Mouse (Mus musculus) liver, embryonic 13.5 days (tissue): Measurements from ENCODE around the gene Mvb12a. TPM values are rescaled to one million over a fixed set of nuclear protein-coding genes. Genes with fewer than 3 reads are reported as not detected.

Experiments
- ATAC-seq: fragments of 200-750 bp; cut with Nextera tagmentation; 2 replicates; pipeline ENCODE4 v1.8.0; 2017; ENCODE audit warnings: low read depth, mild to moderate bottlenecking, moderate number of reproducible peaks, moderate library complexity
- DNase-seq: peaks from one replicate; pipeline ENCODE4 v3.0.0; 2022
- H3K27ac ChIP-seq: fragments of 300-500 bp; sonication (generic); 2 replicates; pipeline ENCODE4 v1.5.1; 2015; ENCODE audit warnings: moderate library complexity, mild to moderate bottlenecking, inconsistent platforms
- H3K27me3 ChIP-seq: fragments of 300-500 bp; sonication (generic); 2 replicates; pipeline ENCODE4 v1.6.1; 2015; ENCODE audit warnings: mild to moderate bottlenecking, inconsistent platforms
- H3K36me3 ChIP-seq: fragments of 300-500 bp; sonication (generic); 2 replicates; pipeline ENCODE4 v1.6.1; 2015; ENCODE audit warnings: mild to moderate bottlenecking, inconsistent platforms
- H3K4me1 ChIP-seq: fragments of 300-500 bp; sonication (generic); replicated peaks from 2 replicates; pipeline ENCODE4 v1.6.1; 2015; ENCODE audit warnings: inconsistent platforms
- H3K4me2 ChIP-seq: fragments of 300-500 bp; sonication (generic); 2 replicates; pipeline ENCODE4 v1.6.1; 2015; ENCODE audit warnings: inconsistent platforms, mild to moderate bottlenecking, moderate library complexity
- H3K4me3 ChIP-seq: fragments of 300-500 bp; sonication (generic); replicated peaks from 2 replicates; pipeline ENCODE4 v1.5.1; 2015; ENCODE audit warnings: mild to moderate bottlenecking, inconsistent platforms
- H3K9ac ChIP-seq: fragments of 300-500 bp; sonication (generic); 2 replicates; pipeline ENCODE4 v1.6.1; 2015; ENCODE audit warnings: mild to moderate bottlenecking, inconsistent platforms
- H3K9me3 ChIP-seq: fragments of 300-500 bp; sonication (generic); replicated peaks from 2 replicates; pipeline ENCODE4 v1.6.1; 2016; ENCODE audit warnings: inconsistent platforms
- WGBS: fragments of 180-500 bp; shearing (Covaris S2); methylation state at CpG from one replicate; pipeline ENCODE4 v1.1.7; 2015; ENCODE audit not compliant: insufficient replicate concordance; 5-methylcytosine and 5-hydroxymethylcytosine counted together
- polyA plus RNA-seq: library from polyadenylated mRNA; unstranded; fragments of >200 nt; fragmentation: Nextera tagmentation; extraction: Ambion mirVana; gene quantifications from 2 replicates; pipeline ENCODE4 v1.2.1, GENCODE M21; 2015

The Mvb12a gene
- polyA plus RNA-seq, 1 experiment from 2014 or later = 33.9 TPM

- no peak for ATAC-seq
- 47% methylated on average over 1 of the region's 1 CpGs for WGBS
- Histone ChIP-seq H3K36me3 (no peaks in the 10 kb centered on the region), H3K4me3 (no peak overlapping the region), H3K27ac (no peak overlapping the region), H3K4me2 (no peak overlapping the region), H3K4me1 (0 out of 2 replicates have a peak, but pooled peaks cover 5% of the 10 kb centered on the region), H3K27me3 (no peaks in the 10 kb centered on the region), H3K9ac (no peak overlapping the region), H3K9me3 (no peaks in the 10 kb centered on the region)
- no peak for DNase-seq
These were observed 36.3 kb downstream of the Mvb12a start for GRCm38 (mm10) chr8:71579009-71579408.

GRCm38 (mm10) chr8:71579476-71579875 is 36.8 kb downstream of the Mvb12a start:
- Histone ChIP-seq H3K4me1 (0 out of 2 replicates have a peak, but pooled peaks cover 5% of the 10 kb centered on the region), H3K27me3 (no peaks in the 10 kb centered on the region), H3K9me3 (no peaks in the 10 kb centered on the region), H3K27ac (no peak overlapping the region), H3K36me3 (no peaks in the 10 kb centered on the region), H3K4me2 (no peak overlapping the region), H3K9ac (no peak overlapping the region), H3K4me3 (no peak overlapping the region)
- no peak for DNase-seq
- WGBS = 87% methylated on average over 14 of the region's 14 CpGs
- no peak for ATAC-seq

- no peak overlapping the region for H3K4me3 ChIP-seq
- H3K27me3 ChIP-seq = no peaks in the 10 kb centered on the region
- H3K36me3 ChIP-seq = no peaks in the 10 kb centered on the region
- H3K9ac ChIP-seq = no peak overlapping the region
- 65% methylated on average over 9 of the region's 9 CpGs for WGBS
- DNase-seq = no peak
- no peaks in the 10 kb centered on the region for H3K9me3 ChIP-seq
- ATAC-seq = no peak
- H3K4me2 ChIP-seq = no peak overlapping the region
- 0 out of 2 replicates have a peak, but pooled peaks cover 5% of the 10 kb centered on the region for H3K4me1 ChIP-seq
- H3K27ac ChIP-seq = no peak overlapping the region
These were observed 37.5 kb downstream of the Mvb12a start for GRCm38 (mm10) chr8:71580201-71580600.

DNA sequence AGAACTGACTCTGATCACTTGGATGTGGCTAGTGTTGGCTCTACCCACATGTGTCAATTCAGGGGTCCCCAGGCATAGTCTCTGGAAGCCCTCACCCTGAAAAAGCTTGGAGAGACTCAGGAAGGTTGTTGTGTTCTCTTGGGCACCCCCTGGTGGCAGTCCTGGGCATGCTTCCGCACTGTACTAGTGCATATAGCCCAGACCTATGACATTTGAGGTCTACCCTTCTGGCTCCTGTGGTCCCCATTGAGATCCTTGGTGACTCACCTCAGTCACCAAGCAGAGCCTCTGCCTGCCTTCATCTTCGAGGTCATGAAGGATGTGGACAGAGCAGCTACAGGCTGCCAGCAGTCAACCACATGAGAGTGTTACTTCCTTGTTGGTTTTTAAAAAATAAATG is 44.2 kb downstream of the Mvb12a start:
- DNase-seq (no peak), ATAC-seq (no peak)
- Histone ChIP-seq H3K36me3 (no peaks in the 10 kb centered on the region), H3K4me2 (no peak overlapping the region), H3K4me1 (peaks cover 16% of the 10 kb centered on the region), H3K27ac (no peak overlapping the region), H3K4me3 (no peak overlapping the region), H3K27me3 (no peaks in the 10 kb centered on the region), H3K9me3 (no peaks in the 10 kb centered on the region), H3K9ac (no peak overlapping the region)
- WGBS = 50% methylated on average over 2 of the region's 2 CpGs

DNA sequence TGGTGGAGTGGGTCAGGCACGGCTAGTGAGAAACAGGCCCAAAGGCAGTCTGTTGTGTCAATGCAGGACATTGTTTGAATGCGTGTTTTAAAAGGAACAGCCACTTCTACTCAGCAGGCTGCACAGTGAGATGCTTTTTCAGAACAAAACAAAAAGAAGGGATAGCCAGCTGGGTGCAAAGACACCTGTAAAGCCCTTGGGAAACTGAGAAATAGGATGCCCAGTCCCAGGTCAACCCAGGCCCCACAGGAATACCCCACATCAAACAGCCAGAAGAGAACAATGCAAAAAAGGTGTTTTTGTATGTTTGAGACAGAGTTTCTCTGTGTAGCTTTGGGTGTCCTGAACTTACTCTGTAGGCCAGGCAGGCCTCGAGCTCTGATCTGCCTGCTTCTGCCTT is 46.0 kb downstream of the Mvb12a start:
- Histone ChIP-seq H3K36me3 (no peaks in the 10 kb centered on the region), H3K4me1 (peaks cover 31% of the 10 kb centered on the region), H3K27me3 (no peaks in the 10 kb centered on the region), H3K9me3 (no peaks in the 10 kb centered on the region), H3K4me3 (no peak overlapping the region), H3K4me2 (no peak overlapping the region), H3K27ac (no peak overlapping the region), H3K9ac (no peak overlapping the region)
- ATAC-seq = no peak
- DNase-seq = no peak
- 65% methylated on average over 3 of the region's 3 CpGs for WGBS

- peak overlapping the region; percentile 79 for H3K4me3 ChIP-seq
- DNase-seq (no peak), ATAC-seq (no peak)
- peak overlapping the region; percentile 95 for H3K4me2 ChIP-seq
- 14% methylated on average over 5 of the region's 5 CpGs for WGBS
- H3K27ac ChIP-seq = peak overlapping the region; percentile 94
- H3K4me1 ChIP-seq = peaks cover 44% of the 10 kb centered on the region
- H3K9ac ChIP-seq = peak overlapping the region; percentile 83
- no peaks in the 10 kb centered on the region for H3K9me3 ChIP-seq
- H3K27me3 ChIP-seq = no peaks in the 10 kb centered on the region
- H3K36me3 ChIP-seq = no peaks in the 10 kb centered on the region
These were observed 48.3 kb downstream of the Mvb12a start for GRCm38 (mm10) chr8:71591017-71591416.

GRCm38 (mm10) chr8:71591471-71592373 is 49.0 kb downstream of the Mvb12a start, which contains the start of gene Pgls:
Pgls (plus strand) TSS chr8:71592176.
- Histone ChIP-seq H3K9me3 (no peaks in the 10 kb centered on the region), H3K9ac (peak within 1 kb of the TSS; percentile 83), H3K4me3 (peak within 1 kb of the TSS; percentile 79), H3K27me3 (no peaks in the 10 kb centered on the region), H3K27ac (peak within 1 kb of the TSS; percentile 94), H3K4me2 (peak within 1 kb of the TSS; percentile 95), H3K36me3 (no peaks in the 10 kb centered on the region), H3K4me1 (peaks cover 51% of the 10 kb centered on the region)
- DNase-seq (peak; percentile 89), ATAC-seq (peak; percentile 89)
- WGBS = under 1% methylated on average over 71 of the region's 71 CpGs

DNA sequence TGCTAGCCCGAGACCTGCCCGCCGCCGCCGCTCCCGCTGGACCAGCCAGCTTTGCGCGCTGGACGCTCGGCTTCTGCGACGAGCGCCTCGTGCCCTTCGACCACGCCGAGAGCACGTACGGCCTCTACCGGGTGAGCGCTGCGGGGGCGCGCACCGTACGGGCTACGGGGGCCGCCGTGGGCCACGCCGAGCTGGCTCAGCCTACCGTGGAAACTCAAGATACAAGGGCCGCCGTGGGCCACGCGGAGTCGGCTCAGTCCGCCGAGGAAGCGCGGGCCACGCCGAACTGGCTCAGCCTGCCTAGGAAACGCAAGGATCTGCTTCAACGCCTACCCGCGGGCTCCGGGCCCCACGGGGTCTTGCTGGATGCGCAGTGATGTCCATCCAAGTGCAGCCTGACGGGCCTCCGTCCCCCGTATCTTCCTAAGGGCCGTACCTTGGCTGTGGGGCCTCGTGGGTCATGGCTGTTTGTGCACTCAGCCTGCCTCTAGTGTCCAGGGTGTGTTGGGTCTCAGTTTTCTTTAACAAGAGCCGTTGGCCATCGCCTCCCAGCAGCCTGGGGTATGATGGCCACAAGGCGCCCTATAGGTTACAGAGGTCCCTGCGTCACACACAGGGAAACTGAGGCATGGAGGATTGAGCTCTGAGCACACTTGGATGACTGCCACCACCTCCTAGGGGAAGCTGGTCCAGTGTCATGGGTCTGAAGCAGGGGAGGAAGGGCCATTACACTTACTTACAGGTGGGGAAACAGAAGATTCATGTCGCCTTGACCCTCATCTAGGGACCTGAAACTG is 49.9 kb downstream of the Mvb12a start:
- Histone ChIP-seq H3K4me3 (peak overlapping the region; percentile 79), H3K4me1 (peaks cover 55% of the 10 kb centered on the region), H3K4me2 (peak overlapping the region; percentile 95), H3K9ac (peak overlapping the region; percentile 83), H3K9me3 (no peaks in the 10 kb centered on the region), H3K36me3 (no peaks in the 10 kb centered on the region), H3K27ac (peak overlapping the region; percentile 94), H3K27me3 (no peaks in the 10 kb centered on the region)
- DNase-seq (no peak), ATAC-seq (peak; percentile 38)
- WGBS = 3% methylated on average over 60 of the region's 60 CpGs

- H3K4me1 ChIP-seq = peaks cover 55% of the 10 kb centered on the region
- peak overlapping the region; percentile 79; the same call in 1 of the 2 replicates for H3K4me3 ChIP-seq
- 0 out of 2 replicates have a peak overlapping the region, but pooled peaks have one; percentile 3 for H3K9ac ChIP-seq
- H3K4me2 ChIP-seq = peak overlapping the region; percentile 95
- H3K9me3 ChIP-seq = no peaks in the 10 kb centered on the region
- WGBS = 87% methylated on average over 8 of the region's 8 CpGs
- no peaks in the 10 kb centered on the region for H3K36me3 ChIP-seq
- no peaks in the 10 kb centered on the region for H3K27me3 ChIP-seq
- ATAC-seq (no peak), DNase-seq (no peak)
- H3K27ac ChIP-seq = no peak overlapping the region
These were observed 51.0 kb downstream of the Mvb12a start for GRCm38 (mm10) chr8:71593556-71594323.

- no peak overlapping the region for H3K4me2 ChIP-seq
- H3K27me3 ChIP-seq = no peaks in the 10 kb centered on the region
- peaks cover 55% of the 10 kb centered on the region for H3K4me1 ChIP-seq
- 82% methylated on average over 4 of the region's 4 CpGs for WGBS
- no peak for DNase-seq
- H3K4me3 ChIP-seq = no peak overlapping the region
- H3K36me3 ChIP-seq = no peaks in the 10 kb centered on the region
- no peak for ATAC-seq
- no peak overlapping the region for H3K9ac ChIP-seq
- no peaks in the 10 kb centered on the region for H3K9me3 ChIP-seq
- H3K27ac ChIP-seq = no peak overlapping the region
These were observed 51.6 kb downstream of the Mvb12a start for GRCm38 (mm10) chr8:71594324-71594722.
